Mouse (Mus musculus): Measurements from ENCODE around the gene BC016579. TPM values are rescaled to one million over a fixed set of nuclear protein-coding genes. Genes with fewer than 3 reads are reported as not detected.

BC016579 gene
- polyA plus RNA-seq, 1 experiment from 2014 or later, result 0.09 TPM

GRCm38 (mm10) chr16:45609300-45609699, 44.6 kb downstream of the BC016579 start:
- WGBS, result 82% methylated on average over 3 of the region's 3 CpGs

GRCm38 (mm10) chr16:45608481-45608954, 45.4 kb downstream of the BC016579 start:
- H3K4me3 ChIP-seq (replicated peaks), result no peak overlapping the region
- H3K27me3 ChIP-seq, result no peaks in the 10 kb centered on the region; the same call in 1 of the 2 replicates
- ATAC-seq, result no peak
- H3K4me2 ChIP-seq (replicated peaks), result no peak overlapping the region
- no peaks in the 10 kb centered on the region for H3K4me1 ChIP-seq (replicated peaks)
- 57% methylated on average over 4 of the region's 4 CpGs for WGBS
- no peaks in the 10 kb centered on the region for H3K36me3 ChIP-seq
- H3K27ac ChIP-seq, result no peak overlapping the region
- H3K9ac ChIP-seq (replicated peaks), result no peak overlapping the region
- H3K9me3 ChIP-seq, result no peaks in the 10 kb centered on the region

More at GRCm38 (mm10) chr16:45609300-45609699, 44.6 kb downstream of the BC016579 start:
- Histone ChIP-seq H3K4me3 (replicated peaks) (no peak overlapping the region), H3K27ac (no peak overlapping the region), H3K27me3 (no peaks in the 10 kb centered on the region; the same call in 1 of the 2 replicates), H3K4me2 (replicated peaks) (no peak overlapping the region), H3K4me1 (replicated peaks) (no peaks in the 10 kb centered on the region), H3K36me3 (no peaks in the 10 kb centered on the region), H3K9me3 (no peaks in the 10 kb centered on the region), H3K9ac (replicated peaks) (no peak overlapping the region)
- ATAC-seq, result no peak

GRCm38 (mm10) chr16:45595494-45595893, 58.4 kb downstream of the BC016579 start:
- Histone ChIP-seq H3K4me1 (replicated peaks) (peaks cover 5% of the 10 kb centered on the region; the same call in 1 of the 2 replicates), H3K27ac (no peak overlapping the region), H3K27me3 (no peaks in the 10 kb centered on the region), H3K9ac (replicated peaks) (no peak overlapping the region), H3K4me2 (replicated peaks) (no peak overlapping the region), H3K4me3 (replicated peaks) (no peak overlapping the region), H3K36me3 (no peaks in the 10 kb centered on the region), H3K9me3 (no peaks in the 10 kb centered on the region)
- no peak for ATAC-seq

- H3K27me3 ChIP-seq, result no peaks in the 10 kb centered on the region
- no peak overlapping the region for H3K9ac ChIP-seq (replicated peaks)
- WGBS, result 28% methylated on average over 1 of the region's 1 CpGs
- H3K9me3 ChIP-seq, result no peaks in the 10 kb centered on the region
- peaks cover 5% of the 10 kb centered on the region; the same call in 1 of the 2 replicates for H3K4me1 ChIP-seq (replicated peaks)
- H3K36me3 ChIP-seq, result no peaks in the 10 kb centered on the region
- H3K4me2 ChIP-seq (replicated peaks), result no peak overlapping the region
- H3K27ac ChIP-seq, result no peak overlapping the region
- peak; percentile 80; the same call in 1 of the 2 replicates for ATAC-seq
- H3K4me3 ChIP-seq (replicated peaks), result no peak overlapping the region
Observed at GRCm38 (mm10) chr16:45593656-45594055, 60.2 kb downstream of the BC016579 start.

- H3K9ac ChIP-seq (replicated peaks), result no peak overlapping the region
- H3K27ac ChIP-seq, result no peak overlapping the region
- no peaks in the 10 kb centered on the region for H3K4me1 ChIP-seq (replicated peaks)
- WGBS, result 33% methylated on average over 2 of the region's 2 CpGs
- no peaks in the 10 kb centered on the region for H3K36me3 ChIP-seq
- H3K4me2 ChIP-seq (replicated peaks), result no peak overlapping the region
- no peak overlapping the region for H3K4me3 ChIP-seq (replicated peaks)
- no peaks in the 10 kb centered on the region for H3K27me3 ChIP-seq
- no peak for ATAC-seq
- H3K9me3 ChIP-seq, result no peaks in the 10 kb centered on the region
Observed at GRCm38 (mm10) chr16:45582512-45582911, 71.4 kb downstream of the BC016579 start.

- no peaks in the 10 kb centered on the region for H3K4me1 ChIP-seq (replicated peaks)
- no peak overlapping the region for H3K4me3 ChIP-seq (replicated peaks)
- H3K9me3 ChIP-seq, result no peaks in the 10 kb centered on the region
- H3K27me3 ChIP-seq, result no peaks in the 10 kb centered on the region
- H3K36me3 ChIP-seq, result no peaks in the 10 kb centered on the region
- H3K4me2 ChIP-seq (replicated peaks), result no peak overlapping the region
- no peak overlapping the region for H3K27ac ChIP-seq
- no peak for ATAC-seq
- H3K9ac ChIP-seq (replicated peaks), result no peak overlapping the region
- 66% methylated on average over 12 of the region's 12 CpGs for WGBS
Observed at GRCm38 (mm10) chr16:45579883-45580282, 74.0 kb downstream of the BC016579 start.

Other genes with a start within 250 kb of the BC016579 start
- 226 and 244 TPM in 2 replicates for gene Cd200, start 245.0 kb downstream of the BC016579 start, polyA plus RNA-seq (2015; fragmentation: Nextera tagmentation; extraction: Ambion mirVana)
- gene Gm609, start 161.1 kb downstream of the BC016579 start, polyA plus RNA-seq (2015; fragmentation: Nextera tagmentation; extraction: Ambion mirVana), result not detected in 2 replicates
- not detected in 2 replicates for gene Gm17783, start 122.0 kb downstream of the BC016579 start, polyA plus RNA-seq (2015; fragmentation: Nextera tagmentation; extraction: Ambion mirVana)
- gene Slc9c1, start 118.8 kb downstream of the BC016579 start, polyA plus RNA-seq (2015; fragmentation: Nextera tagmentation; extraction: Ambion mirVana), result not detected in 2 replicates
- not detected in 2 replicates for gene Gcsam, start 43.7 kb downstream of the BC016579 start, polyA plus RNA-seq (2015; fragmentation: Nextera tagmentation; extraction: Ambion mirVana)
- 0.32 and 0.63 TPM in 2 replicates for gene Tmprss7, start 39.6 kb upstream of the BC016579 start, polyA plus RNA-seq (2015; fragmentation: Nextera tagmentation; extraction: Ambion mirVana)
- gene Tagln3, start 70.5 kb upstream of the BC016579 start, polyA plus RNA-seq (2015; fragmentation: Nextera tagmentation; extraction: Ambion mirVana), result 569 and 571 TPM in 2 replicates
- gene Abhd10, start 88.9 kb upstream of the BC016579 start, polyA plus RNA-seq (2015; fragmentation: Nextera tagmentation; extraction: Ambion mirVana), result 52.6 and 58.8 TPM in 2 replicates

Data from midbrain, embryonic 13.5 days (tissue).